Mouse (Mus musculus) bone marrow macrophage, adult 2 months (primary cell): ENCODE data around the gene Bak1.

Experiments
- CTCF ChIP-seq: IDR thresholded peaks from 2 replicates; pipeline ENCODE4 v1.5.1; 2012; ENCODE audit warnings: low read depth, mild to moderate bottlenecking, low read length, moderate library complexity
- POLR2A ChIP-seq: IDR thresholded peaks from 2 replicates; pipeline ENCODE4 v1.6.1; 2012; ENCODE audit warnings: mild to moderate bottlenecking, low read depth, low read length, borderline replicate concordance

DNA sequence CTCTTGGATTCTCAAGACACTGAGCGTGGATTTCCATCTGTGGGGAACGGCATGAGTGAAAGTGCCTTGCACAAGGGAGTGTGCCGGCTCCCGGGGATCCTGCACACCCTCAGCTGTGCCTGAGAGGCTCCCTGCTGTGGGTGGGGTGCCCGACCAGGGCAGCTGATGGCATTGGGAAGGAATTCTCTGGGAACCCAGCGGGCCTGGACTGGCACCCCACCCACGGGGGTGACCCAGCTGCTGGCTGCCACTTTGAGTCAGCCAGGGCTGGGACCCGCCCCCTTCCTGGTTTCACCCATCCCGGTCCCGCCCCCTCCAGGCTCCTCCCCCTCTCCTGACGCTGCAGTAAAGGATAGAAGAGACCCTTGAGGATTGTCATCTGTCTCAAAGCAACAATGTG is 22.7 kb upstream of the Bak1 start:
- no peak for TF ChIP-seq CTCF
- TF ChIP-seq POLR2A: no peak
